ENCODE assay signal across 8 mouse cellular contexts in the genomic region with DNA sequence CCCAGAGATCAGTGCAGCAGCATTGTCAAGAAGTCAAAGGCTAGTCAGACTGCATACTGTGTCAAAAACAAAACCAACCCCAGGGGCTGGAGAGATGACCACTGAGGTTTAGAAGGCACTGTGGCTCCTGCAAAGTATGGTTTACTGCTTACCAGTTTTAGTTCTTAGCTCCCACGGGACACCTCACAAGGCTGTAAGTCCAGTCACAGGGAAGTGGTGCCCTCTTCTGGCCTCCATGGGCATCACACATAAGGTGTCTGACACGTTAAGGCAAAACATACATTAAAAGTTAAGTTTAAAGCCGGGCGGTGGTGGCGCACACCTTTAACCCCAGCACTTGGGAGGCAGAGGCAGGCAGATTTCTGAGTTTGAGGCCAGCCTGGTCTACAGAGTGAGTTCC. TPM values are rescaled to one million over a fixed set of nuclear protein-coding genes. Genes with fewer than 3 reads are reported as not detected.
A peak's percentile ranks its signal among the peaks of the same experiment; 100 is the strongest.
DNase-seq lines count a peak whose midpoint lies in the region; ATAC-seq and TF ChIP-seq lines count a peak whose summit lies in the region.

No protein-coding gene starts in this region.

- 50% methylated on average over 5 of the region's 5 CpGs for WGBS in kidney, adult 2 months
- WGBS in limb, embryonic 12.5 days = 62% methylated on average over 5 of the region's 5 CpGs

- H3K4me1 ChIP-seq in kidney, adult 2 months (ENCODE audit: control insufficient read depth, insufficient read depth, low read length) = peaks cover 7% of the 10 kb centered on the region; the same call in 1 of the 2 replicates
- H3K4me1 ChIP-seq in MEL (ENCODE audit: control insufficient read depth in 1 of 2, insufficient read depth in 2 of 2, low read length in 2 of 2) = peaks cover 3 to 20% of the 10 kb centered on the region in 2 experiments
- peaks cover 53% of the 10 kb centered on the region for H3K4me1 ChIP-seq in erythroblast, embryonic 14.5 days (ENCODE audit: control insufficient read depth)
- H3K4me1 ChIP-seq in limb, embryonic 12.5 days (replicated peaks) = peaks cover 51% of the 10 kb centered on the region

- H3K9ac ChIP-seq in MEL (ENCODE audit: control insufficient read depth, low read depth, low read length, poor library complexity, severe bottlenecking) = peak overlapping the region; percentile 57
- no peak overlapping the region for H3K9ac ChIP-seq in limb, embryonic 12.5 days (replicated peaks)

- H3K27ac ChIP-seq in kidney, adult 2 months (ENCODE audit: insufficient read depth, low read depth, low read length) = no peak overlapping the region; the same call in 1 of the 2 replicates
- H3K27ac ChIP-seq in MEL (ENCODE audit: control insufficient read depth, low read depth, low read length) = peak overlapping the region; percentile 18
- H3K27ac ChIP-seq in limb, embryonic 12.5 days = 0 out of 2 replicates have a peak overlapping the region, but pooled peaks have one; percentile 32

- TF ChIP-seq EP300 in MEL (IDR thresholded peaks at IDR 0.05; ENCODE audit: low read depth in 1 of 2, low read length in 2 of 2) = no peak

- H3K9me3 ChIP-seq in MEL (replicated peaks; ENCODE audit: insufficient read depth, low read length) = no peaks in the 10 kb centered on the region
- no peaks in the 10 kb centered on the region for H3K9me3 ChIP-seq in erythroblast, embryonic 14.5 days (ENCODE audit: control insufficient read depth, low read length)
- H3K9me3 ChIP-seq in limb, embryonic 12.5 days = no peaks in the 10 kb centered on the region

- peak; percentile 69 for TF ChIP-seq CTCF in kidney, adult 2 months (conservative IDR thresholded peaks at IDR 0.05; ENCODE audit: insufficient read depth, insufficient read length, low read depth, low read length)
- TF ChIP-seq CTCF in MEL (IDR thresholded peaks at IDR 0.05 in 2 of 3, conservative IDR thresholded peaks at IDR 0.05 in 1 of 3; ENCODE audit: control insufficient read depth in 1 of 3, insufficient read depth in 1 of 3, low read depth in 2 of 3, low read length in 3 of 3, poor library complexity in 1 of 3, severe bottlenecking in 1 of 3) = peak in 1 of 3 experiments; percentile 33; a peak in 3 of 6 replicates

- no peak for TF ChIP-seq RAD21 in MEL (IDR thresholded peaks at IDR 0.05; ENCODE audit: low read depth, low read length)

- H3K27me3 ChIP-seq in kidney, adult 2 months (replicated peaks; ENCODE audit: control insufficient read depth, insufficient read depth, low read length) = no peaks in the 10 kb centered on the region
- H3K27me3 ChIP-seq in MEL (ENCODE audit: control insufficient read depth in 1 of 2, insufficient read depth in 2 of 2, low read length in 2 of 2) = no peaks in the 10 kb centered on the region
- H3K27me3 ChIP-seq in erythroblast, embryonic 14.5 days (ENCODE audit: control insufficient read depth) = no peaks in the 10 kb centered on the region
- H3K27me3 ChIP-seq in limb, embryonic 12.5 days = no peaks in the 10 kb centered on the region

- H3K4me3 ChIP-seq in kidney, adult 2 months (ENCODE audit: insufficient read depth, low read depth, low read length) = no peak overlapping the region
- H3K4me3 ChIP-seq in MEL (ENCODE audit: control insufficient read depth in 1 of 2, insufficient read depth in 1 of 2, low read depth in 2 of 2, low read length in 2 of 2) = peak overlapping the region; percentile 17 to 34; a peak in 3 of 4 replicates
- peak overlapping the region; percentile 100 for H3K4me3 ChIP-seq in erythroblast, embryonic 14.5 days (replicated peaks)
- H3K4me3 ChIP-seq in limb, embryonic 12.5 days (replicated peaks) = peak overlapping the region; percentile 91; the same call in 1 of the 2 replicates

- H3K79me2 ChIP-seq in MEL (ENCODE audit: control insufficient read depth, insufficient read depth, low read length, poor library complexity) = peaks cover 32% of the 10 kb centered on the region

- peak overlapping the region; percentile 68 for H3K4me2 ChIP-seq in limb, embryonic 12.5 days

- DNase-seq in kidney, adult 2 months = no peak
- DNase-seq in kidney, adult 18-20 months = no peak
- DNase-seq in MEL (ENCODE audit: low read depth, low spot score) = peak; percentile 45
- peak; percentile 52 for DNase-seq in retina, postnatal 1 day
- no peak for DNase-seq in ovary, postnatal 14 days (ENCODE audit: low spot score)
- no peak for DNase-seq in ovary, adult 18-20 months (ENCODE audit: low spot score)

- TF ChIP-seq POLR2A in kidney, adult 2 months (IDR thresholded peaks at IDR 0.05; ENCODE audit: low read depth, low read length) = no peak
- no peak for TF ChIP-seq POLR2A in MEL (IDR thresholded peaks at IDR 0.05; ENCODE audit: control insufficient read depth in 1 of 2, insufficient read depth in 1 of 2, low read depth in 1 of 2, low read length in 2 of 2, poor library complexity in 1 of 2)

- no peaks in the 10 kb centered on the region for H3K36me3 ChIP-seq in kidney, adult 2 months (ENCODE audit: control insufficient read depth, insufficient read depth, low read length)
- peaks cover 3 to 21% of the 10 kb centered on the region in 2 experiments for H3K36me3 ChIP-seq in MEL (ENCODE audit: control insufficient read depth in 1 of 2, insufficient read depth in 2 of 2, low read length in 2 of 2)
- peaks cover 82% of the 10 kb centered on the region for H3K36me3 ChIP-seq in erythroblast, embryonic 14.5 days (ENCODE audit: control insufficient read depth)
- H3K36me3 ChIP-seq in limb, embryonic 12.5 days = peaks cover 43% of the 10 kb centered on the region

- ATAC-seq in limb, embryonic 12.5 days (ENCODE audit: insufficient number of reproducible peaks, insufficient read depth, low FRiP score, low TSS enrichment, low read depth) = no peak

TF ChIP-seq in MEL, 35 proteins besides CTCF, POLR2A, EP300 and RAD21:
- TF ChIP-seq TCF12 (IDR thresholded peaks at IDR 0.05; ENCODE audit: low read depth, low read length) (no peak), E2F4 (IDR thresholded peaks at IDR 0.05; ENCODE audit: borderline replicate concordance, low read depth, low read length) (no peak), USF1 (IDR thresholded peaks at IDR 0.05; ENCODE audit: low read depth, low read length) (no peak), MYC (IDR thresholded peaks at IDR 0.05; ENCODE audit: low read depth, low read length) (no peak), ZC3H11A (IDR thresholded peaks at IDR 0.05; ENCODE audit: low read depth, low read length) (no peak), SIN3A (IDR thresholded peaks at IDR 0.05; ENCODE audit: low read length) (no peak), JUND (IDR thresholded peaks at IDR 0.05; ENCODE audit: low read depth, low read length) (no peak), MYB (IDR thresholded peaks at IDR 0.05; ENCODE audit: low read depth, low read length) (no peak), RCOR1 (IDR thresholded peaks at IDR 0.05; ENCODE audit: low read depth, low read length) (no peak), NELFE (IDR thresholded peaks at IDR 0.05; ENCODE audit: low read depth, low read length) (no peak), HCFC1 (IDR thresholded peaks at IDR 0.05; ENCODE audit: low read depth, low read length) (no peak), USF2 (IDR thresholded peaks at IDR 0.05; ENCODE audit: borderline replicate concordance in 1 of 2, insufficient read depth in 1 of 2, low read depth in 1 of 2, low read length in 2 of 2) (no peak), CHD2 (IDR thresholded peaks at IDR 0.05; ENCODE audit: low read length) (no peak), MEF2A (IDR thresholded peaks at IDR 0.05; ENCODE audit: extremely low read depth, insufficient replicate concordance, low read depth, low read length, poor library complexity, severe bottlenecking) (no peak), SMC3 (IDR thresholded peaks at IDR 0.05; ENCODE audit: low read depth, low read length) (no peak), ZNF384 (IDR thresholded peaks at IDR 0.05; ENCODE audit: low read depth, low read length) (no peak)

RNA-seq across cellular contexts. Expression of a gene that starts 2.6 kb away (rescaled TPM):
- 1.3 and 1.6 TPM in 2 replicates for polyA plus RNA-seq in kidney, adult 2 months (2012; rRNA removed)
- total RNA-seq in MEL (2012; rRNA removed) = 81.2 and 88.2 TPM in 2 replicates
- 100 to 1,000 TPM; 127 to 158 TPM for polyA plus RNA-seq in MEL (2012; ENCODE audit: insufficient read depth in 1 of 2, insufficient read length in 2 of 2, low read depth in 1 of 2, low replicate concordance in 2 of 2, missing spikeins in 1 of 2)
- 77.0 and 84.2 TPM in 2 replicates for polyA plus RNA-seq in erythroblast, embryonic 14.5 days (2012)
- polyA plus RNA-seq in limb, embryonic 12.5 days (2016; fragmentation: Nextera tagmentation; extraction: Ambion mirVana) = 367 and 394 TPM in 2 replicates

RNA-seq across cellular contexts. Expression of a gene that starts 29.1 kb away (rescaled TPM):
- polyA plus RNA-seq in kidney, adult 2 months (2012; rRNA removed) = 71.1 and 93.2 TPM in 2 replicates
- total RNA-seq in MEL (2012; rRNA removed) = not detected in 2 replicates
- not detected for polyA plus RNA-seq in MEL (2012; ENCODE audit: insufficient read depth in 1 of 2, insufficient read length in 2 of 2, low read depth in 1 of 2, low replicate concordance in 2 of 2, missing spikeins in 1 of 2)
- polyA plus RNA-seq in erythroblast, embryonic 14.5 days (2012) = not detected in 2 replicates
- polyA plus RNA-seq in limb, embryonic 12.5 days (2016; fragmentation: Nextera tagmentation; extraction: Ambion mirVana) = 1.3 and 2.6 TPM in 2 replicates

RNA-seq across cellular contexts. Expression of a gene that starts 59.6 kb away (rescaled TPM):
- 8.4 and 8.5 TPM in 2 replicates for polyA plus RNA-seq in kidney, adult 2 months (2012; rRNA removed)
- 1.8 and 2.4 TPM in 2 replicates for total RNA-seq in MEL (2012; rRNA removed)
- polyA plus RNA-seq in MEL (2012; ENCODE audit: insufficient read depth in 1 of 2, insufficient read length in 2 of 2, low read depth in 1 of 2, low replicate concordance in 2 of 2, missing spikeins in 1 of 2) = 1 to 10 TPM in 1 of 2 experiments, not detected in 1; 7.2 TPM
- 13.4 and 13.7 TPM in 2 replicates for polyA plus RNA-seq in erythroblast, embryonic 14.5 days (2012)
- polyA plus RNA-seq in limb, embryonic 12.5 days (2016; fragmentation: Nextera tagmentation; extraction: Ambion mirVana) = 12.0 and 12.8 TPM in 2 replicates

Comparison
In these comparisons a context has a peak if more than half of its experiments do, and no peak if none do; other contexts are left out.
1. DNase-seq: peak in MEL (single experiment) and retina, postnatal 1 day (single experiment); none in kidney, adult 2 months (single experiment), kidney, adult 18-20 months (single experiment), ovary, postnatal 14 days (single experiment) and ovary, adult 18-20 months (single experiment).
2. RNA of a gene that starts 2.6 kb away (polyA plus RNA-seq): 367 to 394 TPM in limb, embryonic 12.5 days, 127 to 158 TPM in MEL and 77.0 to 84.2 TPM in erythroblast, embryonic 14.5 days; 1.3 to 1.6 TPM in kidney, adult 2 months; every median in the first group is over 10 times any median in the second.
3. RNA of a gene that starts 29.1 kb away (polyA plus RNA-seq): 71.1 to 93.2 TPM in kidney, adult 2 months; 1.3 to 2.6 TPM in limb, embryonic 12.5 days, not detected in MEL and not detected in erythroblast, embryonic 14.5 days; every median in the first group is over 10 times any median in the second.